Mouse (Mus musculus): Measurements from ENCODE around the gene Wnt10b. TPM values are rescaled to one million over a fixed set of nuclear protein-coding genes. Genes with fewer than 3 reads are reported as not detected.

The Wnt10b gene
- polyA plus RNA-seq, 1 experiment from 2014 or later = not detected

DNA sequence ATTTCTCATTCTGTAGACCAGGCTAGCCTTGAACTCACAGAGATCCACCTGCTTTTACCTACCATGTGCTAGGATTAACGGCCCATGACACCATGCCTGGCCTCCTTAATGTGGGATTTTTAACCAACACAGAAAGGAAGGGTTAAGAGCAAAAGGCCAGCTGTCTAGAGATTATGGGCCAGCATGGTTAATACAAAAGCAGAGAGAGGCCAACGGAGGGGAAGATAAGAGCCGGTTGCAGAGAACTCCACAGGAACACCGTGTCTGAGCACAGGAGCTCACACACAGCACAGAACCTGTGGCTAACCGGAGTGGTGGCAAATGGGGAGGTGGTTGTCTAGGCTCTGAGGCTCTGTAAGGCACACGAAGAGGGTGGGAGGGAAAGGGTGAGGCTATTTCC, 44.6 kb downstream of the Wnt10b start:
- 61% methylated on average over 6 of the region's 6 CpGs for WGBS
- Histone ChIP-seq H3K4me1 (no peaks in the 10 kb centered on the region), H3K27ac (no peak overlapping the region)

DNA sequence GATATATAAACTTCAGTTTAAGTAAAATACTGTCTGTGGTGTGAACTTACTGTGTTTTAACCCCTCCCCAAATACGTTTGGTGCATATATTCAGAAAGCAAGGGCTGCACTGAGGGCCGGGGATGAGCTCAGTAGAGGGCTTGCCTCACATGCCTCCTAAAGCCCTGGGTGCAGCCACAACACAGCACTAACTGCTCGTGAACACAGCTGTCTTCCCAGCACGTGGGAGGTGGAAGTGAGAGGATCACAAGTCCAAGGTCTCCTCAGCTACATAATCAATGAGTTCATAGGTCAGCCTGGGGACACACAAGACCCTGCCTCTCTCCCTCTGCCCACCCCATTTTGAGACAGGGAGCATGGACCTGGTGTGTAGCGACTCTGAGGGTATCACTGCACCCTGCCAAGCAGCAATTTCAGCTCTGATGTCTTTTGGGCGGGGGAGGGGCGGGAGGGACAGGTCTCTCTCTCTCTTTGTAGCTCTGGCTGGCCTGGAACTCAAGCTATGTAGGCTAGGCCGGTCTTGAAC, 45.9 kb downstream of the Wnt10b start:
- peaks cover 5% of the 10 kb centered on the region; the same call in 1 of the 2 replicates for H3K27me3 ChIP-seq (replicated peaks)
- no peak overlapping the region for H3K9ac ChIP-seq
- H3K36me3 ChIP-seq (replicated peaks) = peaks cover 14% of the 10 kb centered on the region
- ATAC-seq (replicated peaks) = no peak
- no peak overlapping the region for H3K4me3 ChIP-seq
- no peaks in the 10 kb centered on the region for H3K9me3 ChIP-seq
- 61% methylated on average over 8 of the region's 8 CpGs for WGBS
- no peak overlapping the region for H3K27ac ChIP-seq
- no peak overlapping the region for H3K4me2 ChIP-seq
- peaks cover 11% of the 10 kb centered on the region for H3K4me1 ChIP-seq

More for the DNA sequence above, 44.6 kb downstream of the Wnt10b start:
- H3K36me3 ChIP-seq (replicated peaks) = peaks cover 16% of the 10 kb centered on the region
- H3K9me3 ChIP-seq = no peaks in the 10 kb centered on the region
- no peak overlapping the region for H3K4me2 ChIP-seq
- H3K4me3 ChIP-seq = no peak overlapping the region
- no peak overlapping the region for H3K9ac ChIP-seq
- peaks cover 5% of the 10 kb centered on the region; the same call in 1 of the 2 replicates for H3K27me3 ChIP-seq (replicated peaks)
- ATAC-seq (replicated peaks) = no peak

- no peak overlapping the region for H3K9ac ChIP-seq
- WGBS = 85% methylated on average over 6 of the region's 6 CpGs
- no peak for ATAC-seq (replicated peaks)
- H3K27ac ChIP-seq = no peak overlapping the region
- 0 out of 2 replicates have a peak, but pooled peaks cover 5% of the 10 kb centered on the region for H3K36me3 ChIP-seq (replicated peaks)
- H3K4me3 ChIP-seq = no peak overlapping the region
- peaks cover 14% of the 10 kb centered on the region for H3K4me1 ChIP-seq
- H3K9me3 ChIP-seq = no peaks in the 10 kb centered on the region
- H3K27me3 ChIP-seq (replicated peaks) = peaks cover 12% of the 10 kb centered on the region
- H3K4me2 ChIP-seq = no peak overlapping the region
These were observed 47.2 kb downstream of the Wnt10b start for GRCm38 (mm10) chr15:98730790-98731189.

DNA sequence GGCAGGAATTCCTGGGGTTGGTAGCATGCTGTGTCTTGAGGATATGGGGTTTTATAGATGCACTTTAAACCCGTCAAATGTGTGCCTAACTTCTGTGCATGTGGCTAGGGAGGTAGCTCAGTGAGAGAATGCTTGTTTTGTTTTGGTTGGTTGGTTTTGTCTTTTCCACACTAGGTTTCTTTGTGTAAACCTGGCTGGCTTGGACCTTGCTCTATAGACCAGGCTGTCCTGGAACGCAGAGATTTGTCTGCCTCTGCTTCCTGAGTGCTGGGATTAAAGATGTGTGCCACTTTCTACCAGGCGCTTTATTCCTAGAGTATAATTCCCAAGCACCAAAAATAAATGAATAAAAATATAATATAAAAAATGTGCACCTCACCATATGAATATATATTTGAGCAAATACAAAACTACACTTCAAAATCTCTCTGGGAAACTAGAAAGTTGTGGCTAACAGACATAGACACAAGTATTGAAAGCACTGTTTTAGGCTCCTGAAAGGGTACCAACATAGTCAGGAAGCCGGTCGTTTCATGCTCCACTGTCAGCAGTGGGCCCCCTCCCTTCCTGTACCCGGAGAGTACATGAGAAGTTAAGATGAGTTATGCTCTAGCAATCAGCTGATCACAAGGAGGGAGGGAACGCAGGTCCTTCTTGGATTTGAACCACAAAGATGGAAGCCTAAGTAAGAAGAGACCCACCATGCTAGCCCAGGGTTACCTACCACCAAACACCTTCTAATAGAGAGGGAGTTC, 48.0 kb downstream of the Wnt10b start:
- no peak overlapping the region for H3K27ac ChIP-seq
- H3K27me3 ChIP-seq (replicated peaks) = peaks cover 12% of the 10 kb centered on the region
- H3K4me1 ChIP-seq = peaks cover 14% of the 10 kb centered on the region
- ATAC-seq (replicated peaks) = no peak
- 74% methylated on average over 7 of the region's 7 CpGs for WGBS
- H3K9ac ChIP-seq = no peak overlapping the region
- H3K4me2 ChIP-seq = no peak overlapping the region
- H3K36me3 ChIP-seq (replicated peaks) = no peaks in the 10 kb centered on the region
- no peak overlapping the region for H3K4me3 ChIP-seq
- H3K9me3 ChIP-seq = no peaks in the 10 kb centered on the region

GRCm38 (mm10) chr15:98728366-98728765, 49.6 kb downstream of the Wnt10b start:
- Histone ChIP-seq H3K4me3 (peak overlapping the region; percentile 35; the same call in 1 of the 2 replicates), H3K27me3 (replicated peaks) (peaks cover 13% of the 10 kb centered on the region), H3K27ac (no peak overlapping the region), H3K4me2 (peak overlapping the region; percentile 70), H3K9me3 (no peaks in the 10 kb centered on the region), H3K36me3 (replicated peaks) (no peaks in the 10 kb centered on the region), H3K4me1 (peaks cover 14% of the 10 kb centered on the region), H3K9ac (no peak overlapping the region)
- WGBS = 46% methylated on average over 9 of the region's 9 CpGs
- no peak for ATAC-seq (replicated peaks)

DNA sequence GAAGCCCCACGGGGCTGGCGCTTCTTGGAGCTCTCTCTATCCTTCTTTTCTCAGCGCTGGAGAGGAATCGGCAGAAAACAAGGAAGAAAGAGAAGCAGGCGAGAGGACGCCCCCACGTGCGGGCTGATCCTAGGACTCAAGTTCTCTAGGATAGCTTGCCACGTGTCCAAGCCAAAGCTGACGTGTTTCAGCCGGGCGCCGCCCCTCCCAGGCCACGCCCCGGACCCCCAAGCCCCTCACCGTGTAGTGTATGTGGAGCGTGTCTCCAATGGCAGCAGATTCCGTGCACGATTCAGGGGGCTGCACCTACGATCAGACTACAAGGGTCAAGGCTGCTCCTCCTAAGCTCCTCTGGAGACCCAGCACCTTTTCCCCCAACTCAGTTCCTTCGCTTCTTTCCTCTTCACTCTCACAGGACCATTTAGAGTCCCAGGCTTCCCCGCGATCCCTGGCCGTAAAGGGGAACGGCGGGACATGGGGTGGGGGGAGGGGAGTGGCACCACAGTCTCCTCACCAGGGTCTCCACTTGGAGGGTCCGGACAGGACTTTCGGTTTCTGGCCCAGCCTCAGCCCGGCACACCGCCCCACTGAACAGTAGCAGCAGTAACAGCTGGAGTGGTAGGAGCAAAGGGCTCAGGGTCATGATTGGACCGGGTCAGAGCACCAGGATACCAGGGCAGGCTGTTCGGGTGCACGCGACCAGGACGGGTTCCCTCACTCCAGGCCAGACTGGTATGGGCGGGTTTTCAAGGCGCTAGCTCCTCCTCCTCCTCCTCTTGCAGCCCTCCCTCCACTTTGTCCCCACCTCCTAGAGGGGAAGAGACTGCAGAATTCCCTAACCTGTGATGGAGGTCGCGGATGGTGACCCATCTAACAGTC, 50.3 kb downstream of the Wnt10b start, which contains the start of gene Fkbp11:
Gene Fkbp11, minus strand, starts transcription at position 756 of the 879 bp plus-strand sequence.
- no peaks in the 10 kb centered on the region for H3K36me3 ChIP-seq (replicated peaks)

GRCm38 (mm10) chr15:98726746-98727145, 51.2 kb downstream of the Wnt10b start:
- WGBS = 45% methylated on average over 7 of the region's 7 CpGs
- no peak for ATAC-seq (replicated peaks)
- Histone ChIP-seq H3K36me3 (replicated peaks) (no peaks in the 10 kb centered on the region), H3K9me3 (no peaks in the 10 kb centered on the region), H3K4me3 (0 out of 2 replicates have a peak overlapping the region, but pooled peaks have one; percentile 35), H3K4me2 (peak overlapping the region; percentile 70), H3K27ac (no peak overlapping the region), H3K9ac (no peak overlapping the region), H3K4me1 (peaks cover 14% of the 10 kb centered on the region), H3K27me3 (replicated peaks) (peaks cover 17% of the 10 kb centered on the region)

More for the DNA sequence above, 50.3 kb downstream of the Wnt10b start, which contains the start of gene Fkbp11:
- Histone ChIP-seq H3K9me3 (no peaks in the 10 kb centered on the region), H3K27ac (no peak within 1 kb of the TSS), H3K4me1 (peaks cover 14% of the 10 kb centered on the region), H3K4me2 (peak within 1 kb of the TSS; percentile 70), H3K9ac (peak within 1 kb of the TSS; percentile 7), H3K4me3 (peak within 1 kb of the TSS; percentile 35), H3K27me3 (replicated peaks) (peaks cover 17% of the 10 kb centered on the region)
- peak; percentile 72 for ATAC-seq (replicated peaks)
- WGBS = under 1% methylated on average over 39 of the region's 39 CpGs

DNA sequence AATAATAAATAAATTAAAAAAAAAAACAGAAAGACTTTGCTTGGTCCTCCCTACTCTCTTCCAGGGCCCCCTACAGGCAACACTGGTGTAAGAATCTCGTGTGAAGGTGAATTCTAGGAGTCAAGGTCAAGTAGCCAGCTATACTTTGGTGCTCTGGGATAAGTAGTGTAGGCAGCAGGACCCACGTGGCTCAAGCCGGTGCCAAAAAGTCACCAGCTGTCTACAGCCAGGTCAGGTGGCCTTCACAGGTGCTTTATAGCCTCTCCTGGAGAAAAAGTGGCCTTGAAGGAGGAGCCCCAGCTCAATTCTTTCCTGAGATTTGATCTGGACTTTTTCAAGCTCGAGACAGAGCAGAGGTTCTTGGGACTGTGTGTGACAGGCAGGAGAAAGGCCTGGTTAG, 51.9 kb downstream of the Wnt10b start:
- no peak overlapping the region for H3K9ac ChIP-seq
- H3K27ac ChIP-seq = no peak overlapping the region
- H3K4me3 ChIP-seq = no peak overlapping the region
- H3K4me2 ChIP-seq = no peak overlapping the region
- WGBS = 79% methylated on average over 4 of the region's 4 CpGs
- ATAC-seq (replicated peaks) = no peak
- H3K4me1 ChIP-seq = peaks cover 14% of the 10 kb centered on the region
- no peaks in the 10 kb centered on the region for H3K36me3 ChIP-seq (replicated peaks)
- peaks cover 17% of the 10 kb centered on the region for H3K27me3 ChIP-seq (replicated peaks)
- H3K9me3 ChIP-seq = no peaks in the 10 kb centered on the region

GRCm38 (mm10) chr15:98724441-98724840, 53.5 kb downstream of the Wnt10b start:
- 26% methylated on average over 16 of the region's 19 CpGs for WGBS
- Histone ChIP-seq H3K9ac (no peak overlapping the region), H3K4me1 (peaks cover 14% of the 10 kb centered on the region), H3K27ac (no peak overlapping the region), H3K9me3 (no peaks in the 10 kb centered on the region), H3K4me2 (peak overlapping the region; percentile 9; the same call in 1 of the 2 replicates), H3K4me3 (no peak overlapping the region), H3K27me3 (replicated peaks) (peaks cover 17% of the 10 kb centered on the region), H3K36me3 (replicated peaks) (no peaks in the 10 kb centered on the region)
- ATAC-seq (replicated peaks) = no peak

DNA sequence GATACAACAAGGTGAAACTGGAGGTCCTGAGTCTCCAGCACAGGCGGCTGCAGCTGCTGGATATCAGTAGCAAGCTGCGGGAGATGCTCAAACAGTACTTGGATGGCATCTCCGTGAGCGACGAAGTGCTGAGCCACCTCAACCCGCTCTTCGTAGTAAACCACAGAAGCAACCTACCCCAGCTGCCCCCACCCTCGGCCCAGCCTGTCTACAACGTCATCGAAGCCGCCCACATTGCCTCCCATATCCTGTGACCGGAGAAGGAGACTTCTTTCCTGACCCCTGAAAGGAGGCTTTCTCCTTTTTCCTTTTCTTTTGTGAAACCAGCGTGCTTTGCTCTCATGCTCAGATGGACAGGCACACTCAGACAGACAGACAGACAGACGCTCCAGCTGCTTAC, 55.1 kb downstream of the Wnt10b start:
- Histone ChIP-seq H3K36me3 (replicated peaks) (no peaks in the 10 kb centered on the region), H3K4me2 (no peak overlapping the region), H3K27me3 (replicated peaks) (peaks cover 12% of the 10 kb centered on the region), H3K4me3 (no peak overlapping the region), H3K9me3 (no peaks in the 10 kb centered on the region), H3K9ac (no peak overlapping the region), H3K27ac (no peak overlapping the region), H3K4me1 (peaks cover 11% of the 10 kb centered on the region)
- 68% methylated on average over 14 of the region's 14 CpGs for WGBS
- ATAC-seq (replicated peaks) = no peak

GRCm38 (mm10) chr15:98722191-98722590, 55.8 kb downstream of the Wnt10b start:
- Histone ChIP-seq H3K27me3 (replicated peaks) (peaks cover 12% of the 10 kb centered on the region), H3K4me3 (no peak overlapping the region), H3K9me3 (no peaks in the 10 kb centered on the region), H3K36me3 (replicated peaks) (no peaks in the 10 kb centered on the region), H3K4me1 (peaks cover 4% of the 10 kb centered on the region), H3K27ac (no peak overlapping the region), H3K9ac (no peak overlapping the region), H3K4me2 (no peak overlapping the region)
- 72% methylated on average over 8 of the region's 8 CpGs for WGBS
- no peak for ATAC-seq (replicated peaks)
